Mouse (Mus musculus) forebrain, embryonic 14.5 days (tissue): ENCODE data around the gene Whamm. TPM values are rescaled to one million over a fixed set of nuclear protein-coding genes. Genes with fewer than 3 reads are reported as not detected.

Experiments
- ATAC-seq: fragments of 200-750 bp; cut with Nextera tagmentation; 2 replicates; pipeline ENCODE4 v1.8.0; 2017; ENCODE audit warnings: mild to moderate bottlenecking, moderate library complexity
- DNase-seq: peaks from one replicate; pipeline ENCODE4 v3.0.0-alpha.2; 2015; ENCODE audit warnings: low spot score
- H3K27ac ChIP-seq: fragments of 300-500 bp; sonication (generic); 2 replicates; pipeline ENCODE4 v1.5.1; 2014; ENCODE audit warnings: low read depth, mild to moderate bottlenecking, control low read depth, low read length, moderate library complexity
- H3K27me3 ChIP-seq: fragments of 300-500 bp; sonication (generic); replicated peaks from 2 replicates; pipeline ENCODE4 v1.6.1; 2014; ENCODE audit warnings: low read length, control low read depth, mixed read lengths; ENCODE audit not compliant: control insufficient read depth, insufficient read depth
- H3K36me3 ChIP-seq: fragments of 300-500 bp; sonication (generic); 2 replicates; pipeline ENCODE4 v1.6.1; 2014; ENCODE audit warnings: low read length, control low read depth; ENCODE audit not compliant: control insufficient read depth, insufficient read depth
- H3K4me1 ChIP-seq: fragments of 300-500 bp; sonication (generic); 2 replicates; pipeline ENCODE4 v1.6.1; 2014; ENCODE audit warnings: antibody characterized with exemption, low read length, control low read depth; ENCODE audit not compliant: control insufficient read depth, insufficient read depth
- H3K4me2 ChIP-seq: fragments of 300-500 bp; sonication (generic); 2 replicates; pipeline ENCODE4 v1.6.1; 2014; ENCODE audit warnings: mild to moderate bottlenecking, control low read depth, low read length
- H3K4me3 ChIP-seq: fragments of 300-500 bp; sonication (generic); 2 replicates; pipeline ENCODE4 v1.5.1; 2014; ENCODE audit warnings: low read depth, low read length, control low read depth
- H3K9ac ChIP-seq: fragments of 300-500 bp; sonication (generic); 2 replicates; pipeline ENCODE4 v1.6.1; 2014; ENCODE audit warnings: mild to moderate bottlenecking, low read length, control low read depth, moderate library complexity
- H3K9me3 ChIP-seq: fragments of 300-500 bp; sonication (generic); replicated peaks from 2 replicates; pipeline ENCODE4 v1.6.1; 2016; ENCODE audit warnings: low read length, control low read depth, mixed read lengths; ENCODE audit not compliant: control insufficient read depth
- WGBS: fragments of 180-500 bp; shearing (Covaris S2); extraction: QIAGEN DNeasy Blood & Tissue Kit; methylation state at CpG from one replicate; pipeline ENCODE4 v1.1.7; 2014; 5-methylcytosine and 5-hydroxymethylcytosine counted together
- polyA plus RNA-seq: library from polyadenylated mRNA; unstranded; fragments of >200 nt; fragmentation: Nextera tagmentation; extraction: Ambion mirVana; gene quantifications from 2 replicates; pipeline ENCODE4 v1.2.1, GENCODE M21; 2014

Gene Whamm
- polyA plus RNA-seq, 1 experiment from 2014 or later = 4.7 TPM

DNA sequence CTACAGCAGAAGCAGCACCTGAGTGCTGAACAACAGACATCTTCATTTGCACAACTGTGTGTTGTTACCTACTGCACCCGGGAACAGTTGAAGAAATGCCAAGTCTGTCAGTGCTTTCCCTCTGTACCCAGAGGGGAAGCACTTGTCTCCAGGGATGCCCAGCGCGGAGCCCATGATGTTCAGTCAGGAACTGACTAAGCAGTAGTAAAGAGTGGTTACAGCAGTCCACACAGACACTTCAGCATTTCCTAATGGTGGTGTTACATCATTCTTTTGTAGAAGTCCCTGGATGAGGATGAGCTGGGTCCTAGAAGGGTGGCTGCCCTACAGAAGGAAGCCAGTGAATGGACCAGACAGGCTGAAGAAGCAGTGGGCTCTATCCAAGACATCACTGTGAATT, 6.8 kb downstream of the Whamm start:
- peaks cover 3% of the 10 kb centered on the region; the same call in 1 of the 2 replicates for H3K4me1 ChIP-seq

DNA sequence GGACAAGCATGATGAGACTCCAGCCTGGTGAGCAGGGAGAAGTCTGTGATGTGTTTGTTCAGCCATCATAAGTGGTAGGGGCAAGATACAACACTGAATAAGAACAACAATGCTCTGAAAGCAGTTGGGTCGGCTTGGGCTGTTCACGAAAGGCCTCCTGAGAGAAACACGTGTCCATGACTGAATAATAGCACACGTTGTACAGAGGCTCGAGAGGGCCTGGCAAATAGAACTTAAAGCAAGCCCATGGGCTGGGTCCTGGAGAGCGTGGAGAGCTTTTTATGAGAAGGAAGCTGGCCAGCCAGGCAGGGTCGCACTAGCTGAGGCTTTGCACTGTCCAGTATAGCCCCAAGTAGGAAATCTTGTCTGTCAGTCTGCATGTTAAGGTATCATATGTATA, 7.3 kb downstream of the Whamm start:
- WGBS = 89% methylated on average over 7 of the region's 7 CpGs
- no peak overlapping the region for H3K27ac ChIP-seq
- no peak overlapping the region for H3K4me2 ChIP-seq
- H3K4me3 ChIP-seq = no peak overlapping the region
- ATAC-seq = no peak
- no peaks in the 10 kb centered on the region for H3K4me1 ChIP-seq
- H3K9ac ChIP-seq = no peak overlapping the region
- H3K9me3 ChIP-seq = no peaks in the 10 kb centered on the region
- H3K36me3 ChIP-seq = peaks cover 26% of the 10 kb centered on the region; the same call in 1 of the 2 replicates
- no peak for DNase-seq
- no peaks in the 10 kb centered on the region for H3K27me3 ChIP-seq

More for the DNA sequence above, 6.8 kb downstream of the Whamm start:
- DNase-seq (no peak), ATAC-seq (no peak)
- H3K9me3 ChIP-seq = no peaks in the 10 kb centered on the region
- H3K36me3 ChIP-seq = peaks cover 26% of the 10 kb centered on the region; the same call in 1 of the 2 replicates
- H3K9ac ChIP-seq = no peak overlapping the region
- H3K27me3 ChIP-seq = no peaks in the 10 kb centered on the region
- no peak overlapping the region for H3K4me3 ChIP-seq
- 94% methylated on average over 3 of the region's 3 CpGs for WGBS
- no peak overlapping the region for H3K27ac ChIP-seq
- H3K4me2 ChIP-seq = no peak overlapping the region

GRCm38 (mm10) chr7:81579312-81579711, 8.2 kb downstream of the Whamm start:
- WGBS = 96% methylated on average over 5 of the region's 5 CpGs
- no peaks in the 10 kb centered on the region for H3K9me3 ChIP-seq
- H3K4me1 ChIP-seq = no peaks in the 10 kb centered on the region

DNA sequence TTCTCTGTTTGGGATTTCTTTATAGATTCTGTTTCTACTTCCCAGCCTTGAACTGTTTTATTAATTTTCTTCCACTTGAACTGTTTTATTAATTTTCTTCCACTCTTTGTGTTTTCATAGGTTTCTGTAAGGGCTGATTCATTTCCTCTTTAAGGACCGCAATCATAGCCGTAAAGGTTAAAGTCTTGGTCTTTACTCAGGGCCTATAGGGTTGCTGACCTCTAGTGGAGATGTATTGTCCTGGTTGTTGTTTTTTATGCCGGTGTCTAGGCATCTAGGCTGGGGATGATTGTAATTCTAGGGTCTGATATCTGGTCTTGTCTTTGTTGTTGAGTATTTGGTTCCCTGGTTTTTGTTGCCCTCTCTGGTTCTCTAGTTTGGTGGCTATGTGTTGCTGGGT, 12.4 kb downstream of the Whamm start:
- Histone ChIP-seq H3K4me3 (no peak overlapping the region), H3K27ac (no peak overlapping the region), H3K4me2 (no peak overlapping the region), H3K9ac (no peak overlapping the region), H3K36me3 (peaks cover 33% of the 10 kb centered on the region), H3K27me3 (no peaks in the 10 kb centered on the region), H3K4me1 (no peaks in the 10 kb centered on the region), H3K9me3 (no peaks in the 10 kb centered on the region)
- ATAC-seq (no peak), DNase-seq (no peak)
- WGBS = 70% methylated on average over 3 of the region's 3 CpGs

More at GRCm38 (mm10) chr7:81579312-81579711, 8.2 kb downstream of the Whamm start:
- no peak overlapping the region for H3K4me3 ChIP-seq
- no peak overlapping the region for H3K4me2 ChIP-seq
- ATAC-seq = no peak
- H3K27ac ChIP-seq = no peak overlapping the region
- no peaks in the 10 kb centered on the region for H3K27me3 ChIP-seq
- no peak for DNase-seq
- no peak overlapping the region for H3K9ac ChIP-seq
- peaks cover 26% of the 10 kb centered on the region; the same call in 1 of the 2 replicates for H3K36me3 ChIP-seq

GRCm38 (mm10) chr7:81585326-81585725, 14.3 kb downstream of the Whamm start:
- ATAC-seq (no peak), DNase-seq (no peak)
- peaks cover 35% of the 10 kb centered on the region for H3K36me3 ChIP-seq
- WGBS = 89% methylated on average over 7 of the region's 7 CpGs
- no peaks in the 10 kb centered on the region for H3K27me3 ChIP-seq
- no peak overlapping the region for H3K9ac ChIP-seq
- no peak overlapping the region for H3K4me3 ChIP-seq
- H3K4me2 ChIP-seq = no peak overlapping the region
- H3K4me1 ChIP-seq = no peaks in the 10 kb centered on the region
- no peak overlapping the region for H3K27ac ChIP-seq
- H3K9me3 ChIP-seq = no peaks in the 10 kb centered on the region

- Histone ChIP-seq H3K9ac (no peak overlapping the region), H3K4me1 (no peaks in the 10 kb centered on the region), H3K27me3 (no peaks in the 10 kb centered on the region), H3K9me3 (no peaks in the 10 kb centered on the region), H3K4me2 (no peak overlapping the region), H3K4me3 (no peak overlapping the region), H3K36me3 (peaks cover 54% of the 10 kb centered on the region), H3K27ac (no peak overlapping the region)
- DNase-seq (no peak), ATAC-seq (no peak)
- WGBS = 91% methylated on average over 4 of the region's 4 CpGs
Measured at GRCm38 (mm10) chr7:81587238-81587637, 16.2 kb downstream of the Whamm start.

DNA sequence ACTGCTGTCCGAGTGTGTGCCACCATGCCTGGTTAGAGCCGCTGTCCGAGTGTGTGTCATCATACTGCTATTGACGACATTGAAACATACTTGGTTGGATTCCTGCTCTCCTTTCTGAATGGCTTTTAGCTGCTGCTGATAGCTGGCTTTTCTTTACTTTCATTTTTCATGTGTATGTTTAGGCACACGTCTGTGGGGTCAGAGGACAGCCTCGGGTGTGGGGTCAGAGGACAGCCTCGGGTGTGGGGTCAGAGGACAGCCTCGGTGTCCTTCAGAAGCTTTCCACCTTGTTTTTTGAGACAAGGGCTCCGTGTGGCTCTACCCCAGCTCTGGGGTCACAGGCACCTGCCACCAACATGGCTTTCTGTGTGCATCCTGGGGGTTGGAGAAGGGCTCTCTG, 21.6 kb downstream of the Whamm start:
- H3K27ac ChIP-seq = no peak overlapping the region
- no peaks in the 10 kb centered on the region for H3K9me3 ChIP-seq
- no peak overlapping the region for H3K4me3 ChIP-seq
- peaks cover 79% of the 10 kb centered on the region for H3K36me3 ChIP-seq
- H3K4me2 ChIP-seq = no peak overlapping the region
- no peaks in the 10 kb centered on the region for H3K27me3 ChIP-seq
- H3K4me1 ChIP-seq = no peaks in the 10 kb centered on the region
- no peak overlapping the region for H3K9ac ChIP-seq
- ATAC-seq (no peak), DNase-seq (no peak)
- WGBS = 90% methylated on average over 9 of the region's 9 CpGs

GRCm38 (mm10) chr7:81593387-81593786, 22.3 kb downstream of the Whamm start:
- Histone ChIP-seq H3K9ac (no peak overlapping the region), H3K4me2 (no peak overlapping the region), H3K36me3 (peaks cover 84% of the 10 kb centered on the region), H3K4me1 (no peaks in the 10 kb centered on the region), H3K4me3 (no peak overlapping the region), H3K9me3 (no peaks in the 10 kb centered on the region), H3K27me3 (no peaks in the 10 kb centered on the region), H3K27ac (no peak overlapping the region)
- DNase-seq (no peak), ATAC-seq (no peak)
- WGBS = 92% methylated on average over 8 of the region's 8 CpGs

GRCm38 (mm10) chr7:81595056-81595455, 24.0 kb downstream of the Whamm start:
- ATAC-seq = no peak
- no peaks in the 10 kb centered on the region for H3K27me3 ChIP-seq
- no peak overlapping the region for H3K4me2 ChIP-seq
- no peaks in the 10 kb centered on the region for H3K9me3 ChIP-seq
- DNase-seq = no peak
- 90% methylated on average over 5 of the region's 5 CpGs for WGBS
- H3K4me1 ChIP-seq = no peaks in the 10 kb centered on the region
- H3K27ac ChIP-seq = no peak overlapping the region
- H3K4me3 ChIP-seq = no peak overlapping the region
- H3K9ac ChIP-seq = no peak overlapping the region
- H3K36me3 ChIP-seq = peaks cover 81% of the 10 kb centered on the region
